Mouse (Mus musculus) G1E (cell line): Measurements from ENCODE around the gene Fbxo42. TPM values are rescaled to one million over a fixed set of nuclear protein-coding genes. Genes with fewer than 3 reads are reported as not detected.

Experiments used
- ATAC-seq: 2 replicates; pipeline ENCODE4 v1.8.0; 2016; ENCODE audit warnings: mild to moderate bottlenecking; ENCODE audit not compliant: insufficient number of reproducible peaks, poor library complexity, low FRiP score, severe bottlenecking; ENCODE audit errors: extremely low read depth
- DNase-seq: peaks from one replicate; pipeline ENCODE4 v3.0.0; 2012; ENCODE audit warnings: low spot score
- H3K27me3 ChIP-seq: 2 replicates; pipeline ENCODE4 v1.6.1; 2012; ENCODE audit warnings: mild to moderate bottlenecking, low read length, inconsistent platforms; ENCODE audit not compliant: insufficient read depth
- H3K36me3 ChIP-seq: replicated peaks from 2 replicates; pipeline ENCODE3; 2012; ENCODE audit warnings: mild to moderate bottlenecking, inconsistent platforms
- H3K4me1 ChIP-seq: 2 replicates; pipeline ENCODE4 v1.6.1; 2012; ENCODE audit warnings: low read depth, low read length, inconsistent platforms, mixed read lengths; ENCODE audit not compliant: insufficient read depth
- H3K4me3 ChIP-seq: 2 replicates; pipeline ENCODE4 v1.5.1; 2012; ENCODE audit warnings: low read depth, mild to moderate bottlenecking, inconsistent platforms, low read length, moderate library complexity, mixed read lengths
- H3K9me3 ChIP-seq: replicated peaks from 2 replicates; pipeline ENCODE4 v1.6.1; 2012; ENCODE audit warnings: inconsistent platforms
- CTCF ChIP-seq: IDR thresholded peaks from 2 replicates; pipeline ENCODE4 v1.5.1; 2012; ENCODE audit warnings: low read depth, low read length, inconsistent platforms, mixed read lengths
- GATA1 ChIP-seq: IDR thresholded peaks from 2 replicates; pipeline ENCODE4 v1.6.1; 2012; ENCODE audit warnings: borderline replicate concordance, low read length, inconsistent platforms, mixed read lengths
- GATA2 ChIP-seq: IDR thresholded peaks from 2 replicates; pipeline ENCODE4 v1.6.1; 2012; ENCODE audit warnings: low read depth, low read length, inconsistent platforms, borderline replicate concordance
- POLR2AphosphoS5 ChIP-seq: IDR thresholded peaks from 2 replicates; pipeline ENCODE4 v1.6.1; 2012; ENCODE audit warnings: low read depth, low read length, inconsistent platforms; ENCODE audit not compliant: insufficient replicate concordance
- TAL1 ChIP-seq: conservative IDR thresholded peaks from 2 replicates; pipeline ENCODE4 v1.6.1; 2012; ENCODE audit warnings: low read depth, low read length, inconsistent platforms, mixed read lengths
- polyA plus RNA-seq: library from polyadenylated mRNA; stranded (reverse); fragments of >175 nt; gene quantifications from 2 replicates; pipeline ENCODE4 v1.2.3, GENCODE M21; 2012
- total RNA-seq, 2 experiments: library from RNA; stranded (forward) in 1 of 2; stranded (reverse) in 1 of 2; fragments of 200-1000 nt in 1 of 2; fragments of >200 nt in 1 of 2; fragmentation: Nextera tagmentation in 1 of 2; gene quantifications; 2 replicates each; pipeline ENCODE4 v1.2.3; 2014 to 2017

Fbxo42 gene
- total and polyA plus RNA-seq, 3 experiments = 8.3 to 36.7 (median 15.5) TPM

DNA sequence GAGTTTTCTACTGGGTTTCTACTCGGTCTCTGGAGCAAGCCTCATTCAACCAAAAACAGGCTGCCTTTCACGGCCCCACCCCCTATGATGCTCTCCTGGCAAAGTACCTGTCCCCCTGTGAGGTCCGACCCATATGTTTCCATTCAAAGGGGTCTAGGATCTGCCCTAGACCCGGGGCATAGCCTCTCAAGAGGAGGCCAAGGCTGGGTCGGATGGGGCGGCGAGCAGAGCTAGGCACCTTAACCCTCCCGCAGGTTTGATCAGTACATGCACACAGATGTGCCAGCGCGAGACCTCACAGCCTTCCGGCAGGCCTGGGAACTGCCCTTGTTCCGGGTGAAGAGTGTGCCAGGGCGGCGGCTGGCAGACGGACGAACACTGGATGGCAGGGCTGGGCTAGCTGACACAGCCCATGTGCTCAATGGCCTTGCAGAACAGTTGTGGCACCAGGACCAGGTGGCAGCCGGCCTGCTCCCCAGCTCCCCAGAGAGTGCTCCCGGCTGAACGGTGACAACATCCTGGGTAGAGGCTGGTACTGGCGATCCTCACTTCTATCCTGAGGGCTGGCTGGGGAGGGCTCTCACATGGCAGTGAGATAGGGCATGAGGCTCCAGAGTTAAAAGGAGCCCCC lies 72.0 kb downstream of the Fbxo42 start:
- Histone ChIP-seq H3K27me3 (no peaks in the 10 kb centered on the region), H3K4me3 (peak overlapping the region; percentile 13; the same call in 1 of the 2 replicates), H3K4me1 (peaks cover 2% of the 10 kb centered on the region), H3K36me3 (peaks cover 29% of the 10 kb centered on the region), H3K9me3 (no peaks in the 10 kb centered on the region)
- DNase-seq (no peak), ATAC-seq (no peak)
- TF ChIP-seq POLR2AphosphoS5 (no peak), GATA1 (no peak), GATA2 (no peak)

DNA sequence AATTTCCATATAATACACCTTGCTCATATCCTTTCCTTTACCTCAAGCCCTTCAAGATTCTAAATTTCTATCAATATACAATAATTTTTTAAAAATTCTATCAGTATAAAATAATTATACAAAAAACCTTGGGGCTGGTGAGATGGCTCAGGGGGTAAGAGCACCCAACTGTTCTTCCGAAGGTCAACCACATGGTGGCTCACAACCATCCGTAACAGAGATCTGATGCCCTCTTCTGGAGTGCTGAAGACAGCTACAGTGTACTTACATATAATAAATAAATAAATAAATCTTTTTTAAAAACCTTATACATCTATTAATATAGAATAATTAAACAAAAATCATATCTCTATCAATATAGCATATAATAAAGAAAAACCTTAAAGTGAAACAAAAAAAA lies 74.1 kb downstream of the Fbxo42 start:
- Histone ChIP-seq H3K27me3 (peaks cover 1% of the 10 kb centered on the region; the same call in 1 of the 2 replicates), H3K4me3 (no peak overlapping the region), H3K9me3 (no peaks in the 10 kb centered on the region), H3K36me3 (peaks cover 26% of the 10 kb centered on the region), H3K4me1 (no peaks in the 10 kb centered on the region)
- ATAC-seq (no peak), DNase-seq (no peak)
- TF ChIP-seq TAL1 (no peak), CTCF (no peak), GATA2 (no peak), GATA1 (no peak), POLR2AphosphoS5 (no peak)

GRCm38 (mm10) chr4:141222752-141223151 lies 75.0 kb downstream of the Fbxo42 start:
- DNase-seq (no peak), ATAC-seq (no peak)
- no peaks in the 10 kb centered on the region for H3K9me3 ChIP-seq
- peaks cover 3% of the 10 kb centered on the region; the same call in 1 of the 2 replicates for H3K27me3 ChIP-seq
- peaks cover 19% of the 10 kb centered on the region for H3K36me3 ChIP-seq
- no peaks in the 10 kb centered on the region for H3K4me1 ChIP-seq
- H3K4me3 ChIP-seq = no peak overlapping the region
- TF ChIP-seq TAL1 = no peak
- TF ChIP-seq GATA1 = no peak
- TF ChIP-seq CTCF = no peak
- no peak for TF ChIP-seq GATA2

GRCm38 (mm10) chr4:141228687-141229086 lies 81.0 kb downstream of the Fbxo42 start:
- no peak overlapping the region for H3K4me3 ChIP-seq
- TF ChIP-seq GATA2 = no peak
- DNase-seq (no peak), ATAC-seq (no peak)
- peaks cover 3% of the 10 kb centered on the region for H3K4me1 ChIP-seq
- H3K27me3 ChIP-seq = peaks cover 14% of the 10 kb centered on the region
- no peaks in the 10 kb centered on the region for H3K36me3 ChIP-seq
- no peaks in the 10 kb centered on the region for H3K9me3 ChIP-seq

GRCm38 (mm10) chr4:141233196-141233595 lies 85.5 kb downstream of the Fbxo42 start:
- Histone ChIP-seq H3K4me3 (no peak overlapping the region), H3K36me3 (no peaks in the 10 kb centered on the region), H3K4me1 (peaks cover 3% of the 10 kb centered on the region), H3K27me3 (peaks cover 29% of the 10 kb centered on the region), H3K9me3 (no peaks in the 10 kb centered on the region)
- ATAC-seq = no peak
- no peak for DNase-seq
- no peak for TF ChIP-seq POLR2AphosphoS5
- TF ChIP-seq TAL1 = no peak
- TF ChIP-seq GATA1 = no peak
- no peak for TF ChIP-seq GATA2
- TF ChIP-seq CTCF = no peak

- peaks cover 44% of the 10 kb centered on the region for H3K27me3 ChIP-seq
- H3K36me3 ChIP-seq = no peaks in the 10 kb centered on the region
Measured at GRCm38 (mm10) chr4:141235537-141236111, 87.9 kb downstream of the Fbxo42 start.

DNA sequence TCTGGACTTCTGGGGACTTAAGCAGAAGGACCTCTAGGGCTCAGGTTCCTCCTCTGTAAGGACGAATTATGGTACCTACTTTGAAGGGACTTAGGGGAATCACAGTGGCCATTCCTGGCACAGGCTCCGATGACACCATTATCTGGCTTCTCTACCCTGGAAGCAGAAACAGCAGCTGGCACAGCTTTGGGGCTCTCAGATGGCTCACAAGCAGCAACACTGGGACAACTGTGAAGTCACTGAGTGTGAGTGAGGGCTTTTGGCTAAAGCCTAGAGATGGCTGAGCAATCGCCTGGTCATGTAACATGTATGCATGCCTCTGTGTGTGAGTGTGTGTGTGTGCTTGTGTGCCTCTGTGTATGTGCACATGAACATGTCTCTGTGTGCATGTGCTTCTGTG lies 89.1 kb downstream of the Fbxo42 start:
- DNase-seq (no peak), ATAC-seq (no peak)
- Histone ChIP-seq H3K4me3 (no peak overlapping the region), H3K36me3 (no peaks in the 10 kb centered on the region), H3K4me1 (peaks cover 15% of the 10 kb centered on the region), H3K27me3 (peaks cover 49% of the 10 kb centered on the region), H3K9me3 (no peaks in the 10 kb centered on the region)
- no peak for TF ChIP-seq TAL1
- no peak for TF ChIP-seq GATA2
- TF ChIP-seq POLR2AphosphoS5 = no peak
- TF ChIP-seq GATA1 = no peak
- TF ChIP-seq CTCF = no peak

More at GRCm38 (mm10) chr4:141235537-141236111, 87.9 kb downstream of the Fbxo42 start:
- TF ChIP-seq GATA1 (no peak), TAL1 (no peak), GATA2 (no peak), POLR2AphosphoS5 (no peak), CTCF (no peak)
- Histone ChIP-seq H3K4me3 (no peak overlapping the region), H3K4me1 (peaks cover 15% of the 10 kb centered on the region), H3K9me3 (no peaks in the 10 kb centered on the region)
- ATAC-seq (no peak), DNase-seq (no peak)
